Mouse (Mus musculus): Measurements from ENCODE around the gene Cysrt1.
A peak's percentile ranks its signal among the peaks of the same experiment; 100 is the strongest.
"Not testable (repeated sequence)": the region's sequence is repeated elsewhere in the genome, so short reads cannot be mapped to it uniquely, and the experiment has no call there.

Cysrt1 gene

GRCm38 (mm10) chr2:25264851-25265250 lies 22.6 kb upstream of the Cysrt1 start:
- no peak for DNase-seq (ENCODE audit: low spot score in 2 of 2)

GRCm38 (mm10) chr2:25264286-25264660 lies 22.0 kb upstream of the Cysrt1 start:
- DNase-seq (ENCODE audit: low spot score in 2 of 2): no peak

GRCm38 (mm10) chr2:25263623-25264285 lies 21.5 kb upstream of the Cysrt1 start:
- DNase-seq (ENCODE audit: low spot score in 2 of 2): no peak

- peak; percentile 30 to 33 for DNase-seq (ENCODE audit: low spot score in 2 of 2)
Measured at GRCm38 (mm10) chr2:25262795-25263622, 20.8 kb upstream of the Cysrt1 start.

GRCm38 (mm10) chr2:25262291-25262767 lies 20.1 kb upstream of the Cysrt1 start, which contains the start of gene Tprn:
Gene Tprn (plus strand): TSS chr2:25262618.
- peak; percentile 97 to 98 for DNase-seq (ENCODE audit: low spot score in 2 of 2)

GRCm38 (mm10) chr2:25261870-25262269 lies 19.6 kb upstream of the Cysrt1 start:
- DNase-seq (ENCODE audit: low spot score in 2 of 2): no peak

GRCm38 (mm10) chr2:25258887-25259286 lies 16.6 kb upstream of the Cysrt1 start:
- no peak for DNase-seq (ENCODE audit: low spot score in 2 of 2)

- DNase-seq (ENCODE audit: low spot score in 2 of 2): not testable (repeated sequence)
Measured at GRCm38 (mm10) chr2:25257250-25257649, 15.0 kb upstream of the Cysrt1 start.

GRCm38 (mm10) chr2:25256443-25257109 lies 14.3 kb upstream of the Cysrt1 start:
- DNase-seq (ENCODE audit: low spot score in 2 of 2): peak; percentile 66 to 73

- DNase-seq (ENCODE audit: low spot score in 2 of 2): peak; percentile 82 to 85
Measured at GRCm38 (mm10) chr2:25255284-25255779, 13.1 kb upstream of the Cysrt1 start, which contains the start of gene Tmem203. Gene Tmem203 (plus strand): TSS chr2:25255439.

DNA sequence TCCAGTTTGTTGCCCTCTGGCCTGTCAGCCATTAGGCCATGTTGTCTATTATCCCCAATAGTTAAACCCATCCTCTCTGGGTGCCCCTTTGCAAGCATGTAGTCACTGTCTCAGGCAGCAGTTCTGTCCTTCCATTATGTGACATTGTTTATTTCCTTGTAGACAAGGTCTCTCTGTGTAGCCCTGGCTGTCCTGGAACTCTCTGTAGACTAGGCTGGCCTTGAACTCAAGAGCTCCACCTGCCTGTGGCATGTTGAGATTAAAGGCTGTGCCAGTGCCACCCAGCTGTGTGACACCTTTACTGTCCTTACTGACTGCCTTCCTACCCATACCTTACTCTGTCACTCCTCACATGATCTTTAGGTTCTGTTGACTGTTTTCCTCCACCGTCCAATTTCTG lies 10.1 kb upstream of the Cysrt1 start:
- DNase-seq (ENCODE audit: low spot score in 2 of 2): no peak

DNA sequence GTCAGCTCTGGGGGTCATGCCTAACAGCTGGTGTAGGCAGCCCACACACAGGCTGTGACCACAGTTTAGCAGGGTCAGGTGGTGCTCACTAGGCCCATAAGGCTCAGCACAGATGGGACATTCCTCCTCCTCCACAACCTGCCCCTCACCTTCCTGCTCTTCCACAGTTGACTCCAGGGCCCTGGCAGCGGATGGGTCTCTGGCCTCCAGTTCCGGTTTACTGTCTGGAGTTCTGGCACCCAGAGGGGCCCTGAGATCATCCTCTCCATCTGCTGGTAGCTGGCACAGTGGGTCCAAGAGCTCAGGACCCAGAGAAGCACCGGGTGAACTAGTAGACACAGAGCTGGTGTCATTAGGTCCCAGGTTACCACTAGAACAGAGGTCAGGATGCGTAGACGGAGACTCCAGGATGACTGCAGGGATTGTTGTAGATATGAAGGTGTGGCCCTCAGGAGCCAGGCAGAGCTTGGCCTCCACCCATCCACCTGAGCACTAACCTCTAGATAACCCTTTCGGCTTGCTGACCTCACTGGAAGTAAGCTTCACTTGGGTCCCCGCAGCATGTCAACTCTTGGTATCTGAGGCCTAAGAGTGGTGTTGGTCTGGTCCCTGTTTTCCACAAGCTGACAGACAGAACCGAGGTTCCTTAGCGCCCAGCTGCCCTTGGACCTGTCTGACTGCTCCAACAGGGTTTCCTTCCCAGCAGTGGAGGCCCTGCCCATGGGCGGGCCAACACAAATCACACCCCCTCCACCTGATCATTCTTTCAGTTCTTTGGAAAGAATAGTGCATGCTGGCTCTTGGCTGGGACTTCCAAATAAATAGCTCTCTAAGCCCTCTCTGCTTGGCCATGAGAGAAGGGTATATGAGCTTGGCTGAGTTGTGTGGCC lies 4.2 kb upstream of the Cysrt1 start, which contains the start of gene AL732309.1:
Gene AL732309.1, minus strand, starts transcription at position 681 of the 890 bp plus-strand sequence.
- no peak for DNase-seq (ENCODE audit: low spot score in 2 of 2)

- DNase-seq (ENCODE audit: low spot score in 2 of 2): no peak
Measured at GRCm38 (mm10) chr2:25244144-25244543, 1.9 kb upstream of the Cysrt1 start.

- DNase-seq (ENCODE audit: low spot score in 2 of 2): no peak
Measured at GRCm38 (mm10) chr2:25243342-25243741, 1.1 kb upstream of the Cysrt1 start.

DNA sequence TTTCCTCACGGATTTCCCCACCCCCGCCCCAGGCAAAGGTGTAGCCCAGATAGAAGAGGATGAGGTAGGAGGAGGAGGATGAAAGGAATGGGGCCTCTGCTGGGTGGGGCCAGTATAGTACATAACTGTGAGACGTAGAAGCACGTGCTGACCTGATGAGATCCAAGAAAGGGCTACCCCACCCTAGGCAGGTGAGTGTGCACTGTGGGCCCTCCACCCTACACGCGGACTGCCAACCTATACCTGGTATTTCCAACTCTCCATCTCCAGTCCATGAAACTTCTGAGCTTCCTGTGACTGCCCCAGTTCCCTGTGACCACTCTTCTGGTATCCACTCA lies 845 bp downstream of the Cysrt1 start:
- DNase-seq (ENCODE audit: low spot score in 2 of 2): no peak

DNA sequence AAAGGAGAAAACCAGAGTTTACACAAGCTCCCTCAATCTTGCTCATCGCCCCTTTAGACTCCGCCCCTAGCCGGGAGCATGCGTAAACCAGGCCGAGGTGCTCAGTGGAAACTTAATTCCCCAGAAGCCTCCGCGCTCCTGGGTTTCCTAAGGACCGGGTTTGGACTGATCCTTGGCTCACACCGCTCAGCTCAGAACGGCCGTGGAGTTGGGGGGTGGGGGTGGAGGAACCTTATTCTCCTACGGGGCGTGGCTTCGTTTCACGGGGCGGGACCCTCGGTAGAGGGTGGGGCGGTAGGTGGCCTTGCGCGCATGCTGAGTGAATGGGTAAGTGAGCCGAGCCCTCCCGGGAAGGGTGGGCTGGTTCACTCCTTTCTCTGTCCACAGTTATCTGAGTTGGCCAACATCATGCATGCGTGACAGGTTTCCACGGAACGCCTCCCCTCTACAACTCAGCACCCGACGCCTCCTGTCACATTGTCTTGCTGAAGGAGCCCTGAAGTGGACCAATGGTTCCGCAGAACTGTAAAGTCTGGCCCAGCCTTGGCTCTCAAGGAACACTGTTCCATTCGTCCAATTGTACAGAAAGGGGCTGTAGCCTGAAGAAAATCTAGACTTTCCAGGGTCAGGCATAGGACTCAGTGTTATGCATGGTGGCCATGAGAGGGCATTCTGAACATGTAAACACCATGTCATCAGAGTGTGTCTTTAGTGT lies 1.4 kb downstream of the Cysrt1 start:
- peak; percentile 35 to 49 for DNase-seq (ENCODE audit: low spot score in 2 of 2)

GRCm38 (mm10) chr2:25240310-25240709 lies 1.9 kb downstream of the Cysrt1 start:
- no peak for DNase-seq (ENCODE audit: low spot score in 2 of 2)

DNA sequence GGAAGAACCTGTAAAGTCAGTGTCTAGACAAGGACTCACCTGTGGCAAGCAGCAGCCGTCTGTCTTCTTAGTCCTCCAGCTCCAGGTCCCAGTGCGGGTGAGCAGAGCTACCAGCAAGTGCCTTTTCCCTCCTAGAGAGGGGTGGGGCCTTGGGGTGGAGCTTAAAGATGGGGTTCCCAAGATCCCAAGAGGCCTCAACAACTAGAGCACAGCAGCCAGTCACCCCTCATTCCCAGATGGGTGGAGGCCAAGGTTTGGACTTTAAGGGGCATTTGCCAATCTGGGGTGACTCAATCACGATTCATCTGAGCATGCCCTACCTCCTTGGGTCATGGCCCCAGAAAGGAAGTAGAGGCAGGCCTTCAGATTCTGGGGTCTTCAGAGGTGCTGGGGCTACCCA lies 2.5 kb downstream of the Cysrt1 start:
- no peak for DNase-seq (ENCODE audit: low spot score in 2 of 2)

GRCm38 (mm10) chr2:25238106-25238505 lies 4.1 kb downstream of the Cysrt1 start:
- no peak for DNase-seq (ENCODE audit: low spot score in 2 of 2)

DNA sequence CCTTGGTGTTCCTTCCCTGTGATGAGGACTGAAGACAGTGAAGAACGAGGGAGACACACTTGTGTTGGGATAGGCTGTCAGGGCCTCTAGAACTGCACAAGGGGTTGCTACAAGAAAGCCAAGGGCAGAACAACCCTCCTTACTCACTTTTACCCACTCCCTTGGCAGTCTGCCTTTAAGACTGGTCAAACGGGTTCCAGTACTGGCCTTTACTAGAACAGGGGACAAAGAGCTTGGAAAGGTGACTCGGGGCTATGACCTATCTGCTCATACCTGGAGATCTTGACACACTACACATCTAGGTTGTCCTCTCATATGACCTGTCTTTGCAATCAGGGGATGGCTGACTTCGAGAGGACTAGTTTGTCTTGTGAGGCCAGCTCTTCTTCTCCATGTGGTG lies 4.7 kb downstream of the Cysrt1 start:
- DNase-seq (ENCODE audit: low spot score in 2 of 2): no peak

Measured in spleen, postnatal 36 days (tissue).